Mouse (Mus musculus) intestine, postnatal 0 days (tissue): ENCODE results near the gene P4ha1. TPM values are rescaled to one million over a fixed set of nuclear protein-coding genes. Genes with fewer than 3 reads are reported as not detected.
"Not testable (repeated sequence)": the region's sequence is repeated elsewhere in the genome, so short reads cannot be mapped to it uniquely, and the experiment has no call there.

Source experiments
- ATAC-seq: fragments of 200-750 bp; cut with Nextera tagmentation; 2 replicates; pipeline ENCODE4 v1.8.0; 2017; ENCODE audit warnings: mild to moderate bottlenecking, moderate TSS enrichment, moderate library complexity
- H3K27ac ChIP-seq: fragments of 300-500 bp; sonication (generic); 2 replicates; pipeline ENCODE4 v1.5.1; 2014; ENCODE audit warnings: mild to moderate bottlenecking, low read depth, low read length, moderate library complexity
- H3K27me3 ChIP-seq: fragments of 300-500 bp; sonication (generic); replicated peaks from 2 replicates; pipeline ENCODE4 v1.6.1; 2014; ENCODE audit warnings: low read length, mixed read lengths; ENCODE audit not compliant: control insufficient read depth, insufficient read depth
- H3K36me3 ChIP-seq: fragments of 300-500 bp; sonication (generic); 2 replicates; pipeline ENCODE4 v1.6.1; 2014; ENCODE audit warnings: mild to moderate bottlenecking, moderate library complexity; ENCODE audit not compliant: control insufficient read depth, insufficient read depth
- H3K4me1 ChIP-seq: fragments of 300-500 bp; sonication (generic); replicated peaks from 2 replicates; pipeline ENCODE4 v1.6.1; 2014; ENCODE audit warnings: antibody characterized with exemption, low read length, mixed read lengths; ENCODE audit not compliant: control insufficient read depth, insufficient read depth
- H3K4me2 ChIP-seq: fragments of 300-500 bp; sonication (generic); replicated peaks from 2 replicates; pipeline ENCODE4 v1.6.1; 2014; ENCODE audit warnings: low read depth, mild to moderate bottlenecking, moderate library complexity
- H3K4me3 ChIP-seq: fragments of 300-500 bp; sonication (generic); 2 replicates; pipeline ENCODE4 v1.5.1; 2014; ENCODE audit warnings: low read depth, low read length
- H3K9ac ChIP-seq: fragments of 300-500 bp; sonication (generic); 2 replicates; pipeline ENCODE4 v1.6.1; 2014; ENCODE audit warnings: mild to moderate bottlenecking, low read depth, low read length
- H3K9me3 ChIP-seq: fragments of 300-500 bp; sonication (generic); 2 replicates; pipeline ENCODE4 v1.6.1; 2016; ENCODE audit warnings: mixed run types; ENCODE audit not compliant: control insufficient read depth
- CTCF ChIP-seq: sonication (generic); IDR thresholded peaks from 2 replicates; pipeline ENCODE4 v1.5.1; 2016; ENCODE audit warnings: low read depth, mild to moderate bottlenecking, control low read depth, antibody characterized with exemption, moderate library complexity
- WGBS: fragments of 180-500 bp; shearing (Covaris S2); extraction: QIAGEN DNeasy Blood & Tissue Kit; methylation state at CpG from one replicate; pipeline ENCODE4 v1.1.7; 2014; 5-methylcytosine and 5-hydroxymethylcytosine counted together
- polyA plus RNA-seq: library from polyadenylated mRNA; unstranded; fragments of >200 nt; fragmentation: Nextera tagmentation; extraction: Ambion mirVana; gene quantifications from 2 replicates; pipeline ENCODE4 v1.2.1, GENCODE M21; 2015

The P4ha1 gene
- polyA plus RNA-seq, 1 experiment from 2014 or later = 8.7 TPM

- Histone ChIP-seq H3K27ac (no peak overlapping the region), H3K27me3 (no peaks in the 10 kb centered on the region), H3K4me3 (no peak overlapping the region), H3K4me2 (no peak overlapping the region), H3K9me3 (no peaks in the 10 kb centered on the region), H3K36me3 (no peaks in the 10 kb centered on the region), H3K9ac (no peak overlapping the region), H3K4me1 (no peaks in the 10 kb centered on the region)
- WGBS = 66% methylated on average over 10 of the region's 10 CpGs
- TF ChIP-seq CTCF = no peak
- no peak for ATAC-seq
These were observed 54.8 kb downstream of the P4ha1 start for GRCm38 (mm10) chr10:59377906-59378305.

- H3K9me3 ChIP-seq = no peaks in the 10 kb centered on the region
- ATAC-seq = no peak
- H3K4me3 ChIP-seq = no peak overlapping the region
- no peaks in the 10 kb centered on the region for H3K27me3 ChIP-seq
- no peak overlapping the region for H3K9ac ChIP-seq
- H3K4me1 ChIP-seq = no peaks in the 10 kb centered on the region
- no peak for TF ChIP-seq CTCF
- no peaks in the 10 kb centered on the region for H3K36me3 ChIP-seq
- no peak overlapping the region for H3K4me2 ChIP-seq
- 93% methylated on average over 4 of the region's 4 CpGs for WGBS
- H3K27ac ChIP-seq = no peak overlapping the region
These were observed 55.6 kb downstream of the P4ha1 start for GRCm38 (mm10) chr10:59378728-59379127.

GRCm38 (mm10) chr10:59379927-59380326, 56.8 kb downstream of the P4ha1 start:
- Histone ChIP-seq H3K4me1 (no peaks in the 10 kb centered on the region), H3K9me3 (no peaks in the 10 kb centered on the region), H3K27me3 (no peaks in the 10 kb centered on the region), H3K4me2 (no peak overlapping the region), H3K27ac (no peak overlapping the region), H3K9ac (no peak overlapping the region), H3K4me3 (no peak overlapping the region), H3K36me3 (no peaks in the 10 kb centered on the region)
- no peak for ATAC-seq
- TF ChIP-seq CTCF = no peak
- 24% methylated on average over 3 of the region's 3 CpGs for WGBS

- Histone ChIP-seq H3K4me1 (no peaks in the 10 kb centered on the region), H3K27ac (no peak overlapping the region), H3K27me3 (no peaks in the 10 kb centered on the region), H3K4me2 (no peak overlapping the region), H3K9me3 (no peaks in the 10 kb centered on the region), H3K4me3 (no peak overlapping the region), H3K9ac (no peak overlapping the region), H3K36me3 (no peaks in the 10 kb centered on the region)
- TF ChIP-seq CTCF = no peak
- no peak for ATAC-seq
- 56% methylated on average over 2 of the region's 2 CpGs for WGBS
These were observed 57.3 kb downstream of the P4ha1 start for GRCm38 (mm10) chr10:59380411-59380821.

- not testable (repeated sequence) for ATAC-seq, H3K9ac ChIP-seq, H3K4me2 ChIP-seq, H3K27me3 ChIP-seq, H3K36me3 ChIP-seq, H3K4me1 ChIP-seq, H3K9me3 ChIP-seq, H3K27ac ChIP-seq, H3K4me3 ChIP-seq
- WGBS = 81% methylated on average over 5 of the region's 10 CpGs
These were observed 58.5 kb downstream of the P4ha1 start for GRCm38 (mm10) chr10:59381563-59381962.

GRCm38 (mm10) chr10:59386951-59387350, 63.9 kb downstream of the P4ha1 start:
- no peaks in the 10 kb centered on the region for H3K4me1 ChIP-seq
- H3K27ac ChIP-seq = no peak overlapping the region
- no peak overlapping the region for H3K4me3 ChIP-seq
- H3K36me3 ChIP-seq = no peaks in the 10 kb centered on the region
- TF ChIP-seq CTCF = no peak
- no peaks in the 10 kb centered on the region for H3K27me3 ChIP-seq
- H3K4me2 ChIP-seq = no peak overlapping the region
- no peak overlapping the region for H3K9ac ChIP-seq
- WGBS = 85% methylated on average over 7 of the region's 8 CpGs
- no peak for ATAC-seq
- H3K9me3 ChIP-seq = peaks cover 5% of the 10 kb centered on the region; the same call in 1 of the 2 replicates

GRCm38 (mm10) chr10:59389652-59390051, 66.6 kb downstream of the P4ha1 start:
- H3K4me1 ChIP-seq = no peaks in the 10 kb centered on the region
- H3K27me3 ChIP-seq = no peaks in the 10 kb centered on the region
- no peak overlapping the region for H3K4me3 ChIP-seq
- H3K36me3 ChIP-seq = no peaks in the 10 kb centered on the region
- H3K9ac ChIP-seq = no peak overlapping the region
- no peak for ATAC-seq
- H3K27ac ChIP-seq = no peak overlapping the region
- TF ChIP-seq CTCF = no peak
- no peak overlapping the region for H3K4me2 ChIP-seq
- WGBS = 97% methylated on average over 3 of the region's 3 CpGs
- H3K9me3 ChIP-seq = peaks cover 5% of the 10 kb centered on the region; the same call in 1 of the 2 replicates
